Mouse (Mus musculus): Measurements from ENCODE around the gene Klrb1c.

- TF ChIP-seq CTCF (IDR thresholded peaks at IDR 0.05) (no peak), EP300 (IDR thresholded peaks at IDR 0.05) (no peak)
Observed at GRCm38 (mm10) chr6:128733908-128734679, 54.9 kb downstream of the Klrb1c start.

Data from lung, postnatal 0 days (tissue).